Mouse (Mus musculus) ES-E14 (cell line): Measurements from ENCODE around the gene Lsm2.

Experiments used
- HCFC1 ChIP-seq: IDR thresholded peaks from 2 replicates; pipeline ENCODE4 v1.6.1; 2012; ENCODE audit warnings: low read length, inconsistent platforms, borderline replicate concordance; ENCODE audit not compliant: insufficient read depth
- MAFK ChIP-seq: IDR thresholded peaks from 2 replicates; pipeline ENCODE4 v1.6.1; 2014; ENCODE audit warnings: mild to moderate bottlenecking, low read depth, low read length, inconsistent platforms; ENCODE audit not compliant: insufficient read depth
- ZC3H11A ChIP-seq: IDR thresholded peaks from 2 replicates; pipeline ENCODE4 v1.6.1; 2012; ENCODE audit warnings: low read depth, mild to moderate bottlenecking, inconsistent platforms, low read length, borderline replicate concordance
- ZNF384 ChIP-seq: IDR thresholded peaks from 2 replicates; pipeline ENCODE4 v1.6.1; 2012; ENCODE audit warnings: low read depth, low read length, inconsistent platforms

DNA sequence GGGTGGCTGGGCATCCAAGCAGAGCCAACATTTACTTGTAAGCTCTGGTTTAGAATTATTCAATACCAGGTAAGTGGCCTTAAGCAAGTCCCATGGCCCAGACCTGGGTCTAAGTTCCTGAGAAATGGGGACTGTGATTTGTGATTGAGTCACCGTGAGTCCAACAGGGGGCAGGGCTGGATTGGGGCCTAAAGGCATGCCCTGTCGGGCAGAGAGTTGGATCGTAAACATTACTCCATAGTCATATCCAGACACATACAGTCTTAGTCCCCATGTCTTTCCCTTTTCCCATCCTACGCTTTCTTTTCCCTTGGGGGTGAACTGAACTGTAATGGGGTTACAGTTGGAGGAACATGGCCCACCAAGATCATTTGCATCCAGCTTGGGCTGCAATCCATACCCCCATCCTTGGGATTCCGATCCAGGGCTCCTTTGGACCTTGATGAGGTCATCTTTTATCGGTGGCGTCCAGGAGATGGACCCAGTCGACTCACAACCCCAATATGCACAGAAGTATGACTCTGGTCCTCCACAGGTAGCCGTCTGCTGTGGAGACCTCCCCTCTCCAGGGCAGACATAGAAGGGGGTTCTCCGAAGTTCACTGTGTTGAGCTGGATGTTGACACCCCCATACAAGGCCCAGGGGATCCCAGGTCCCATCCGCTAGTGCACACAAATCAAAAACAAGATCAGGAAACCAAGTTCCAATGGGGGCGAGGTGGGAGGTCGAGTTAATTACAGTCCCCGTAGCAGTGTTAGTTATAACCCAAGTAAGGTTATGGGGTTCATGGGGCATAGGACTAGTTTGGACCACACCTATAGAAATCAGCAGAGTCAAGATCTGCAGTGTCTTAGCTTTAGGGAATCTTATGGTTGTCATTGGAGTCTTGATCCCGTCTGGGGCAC is 17.1 kb downstream of the Lsm2 start:
- no peak for TF ChIP-seq ZC3H11A
- TF ChIP-seq HCFC1 = no peak
- no peak for TF ChIP-seq ZNF384
- TF ChIP-seq MAFK = no peak
